Mouse (Mus musculus) bone marrow, adult 2 months (tissue): Measurements from ENCODE around the gene Rbm17.

Experiments used
- CTCF ChIP-seq: fragments of 200-500 bp; IDR thresholded peaks from 2 replicates; pipeline ENCODE4 v1.5.1; 2011; ENCODE audit warnings: low read length, control low read depth; ENCODE audit not compliant: control insufficient read depth, insufficient read depth
- POLR2A ChIP-seq: fragments of 200-500 bp; IDR thresholded peaks from 2 replicates; pipeline ENCODE4 v1.6.1; 2011; ENCODE audit warnings: low read depth, mild to moderate bottlenecking, control low read depth, low read length, borderline replicate concordance; ENCODE audit not compliant: control insufficient read depth

DNA sequence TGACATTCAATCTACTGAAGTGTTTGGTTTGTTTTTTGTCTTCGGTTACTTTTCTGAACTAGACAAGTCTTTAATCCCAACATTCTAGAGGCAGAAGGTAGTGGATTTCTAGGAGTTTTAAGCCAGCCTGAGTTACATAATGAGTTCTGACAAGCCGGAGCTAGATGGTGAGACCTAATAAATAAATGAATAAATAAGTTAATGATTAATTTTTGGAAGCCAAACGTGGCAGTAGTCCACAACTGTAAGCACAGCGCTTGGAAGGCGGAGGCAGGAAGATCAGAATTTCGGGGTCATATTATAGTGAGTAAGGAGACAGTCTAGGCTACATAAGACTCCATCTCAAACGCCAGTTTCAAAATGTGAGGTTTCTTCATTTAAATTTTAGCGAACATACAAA, 68.0 kb downstream of the Rbm17 start:
- TF ChIP-seq CTCF: no peak
- no peak for TF ChIP-seq POLR2A
